Mouse (Mus musculus) heart, embryonic 16.5 days (tissue): Measurements from ENCODE around the gene Emilin1. TPM values are rescaled to one million over a fixed set of nuclear protein-coding genes. Genes with fewer than 3 reads are reported as not detected.

Experiments
- ATAC-seq: fragments of 200-750 bp; cut with Nextera tagmentation; replicated peaks from 2 replicates; pipeline ENCODE4 v1.8.0; 2017; ENCODE audit warnings: moderate number of reproducible peaks; ENCODE audit not compliant: insufficient read depth, low FRiP score; ENCODE audit errors: extremely low read depth
- H3K27ac ChIP-seq: fragments of 300-500 bp; sonication (generic); 2 replicates; pipeline ENCODE4 v1.5.1; 2014; ENCODE audit warnings: mild to moderate bottlenecking, low read length, control low read depth, moderate library complexity
- H3K27me3 ChIP-seq: fragments of 300-500 bp; sonication (generic); 2 replicates; pipeline ENCODE4 v1.6.1; 2014; ENCODE audit warnings: low read length, mixed read lengths; ENCODE audit not compliant: control insufficient read depth, insufficient read depth
- H3K36me3 ChIP-seq: fragments of 300-500 bp; sonication (generic); 2 replicates; pipeline ENCODE4 v1.6.1; 2014; ENCODE audit not compliant: control insufficient read depth, insufficient read depth
- H3K4me1 ChIP-seq: fragments of 300-500 bp; sonication (generic); 2 replicates; pipeline ENCODE4 v1.6.1; 2014; ENCODE audit warnings: low read length, mixed read lengths; ENCODE audit not compliant: control insufficient read depth, insufficient read depth
- H3K4me2 ChIP-seq: fragments of 300-500 bp; sonication (generic); 2 replicates; pipeline ENCODE4 v1.6.1; 2014; ENCODE audit warnings: low read depth, mild to moderate bottlenecking, control low read depth, low read length
- H3K4me3 ChIP-seq: fragments of 300-500 bp; sonication (generic); 2 replicates; pipeline ENCODE4 v1.5.1; 2014; ENCODE audit warnings: mild to moderate bottlenecking, control low read depth, low read length
- H3K9ac ChIP-seq: fragments of 300-500 bp; sonication (generic); 2 replicates; pipeline ENCODE4 v1.6.1; 2014; ENCODE audit warnings: low read length, control low read depth
- H3K9me3 ChIP-seq: fragments of 300-500 bp; sonication (generic); replicated peaks from 2 replicates; pipeline ENCODE4 v1.6.1; 2016; ENCODE audit warnings: low read length; ENCODE audit not compliant: control insufficient read depth
- WGBS: fragments of 180-500 bp; shearing (Covaris S2); extraction: QIAGEN DNeasy Blood & Tissue Kit; methylation state at CpG from one replicate; pipeline ENCODE4 v1.1.7; 2014; 5-methylcytosine and 5-hydroxymethylcytosine counted together
- polyA plus RNA-seq: library from polyadenylated mRNA; unstranded; fragments of >200 nt; fragmentation: Nextera tagmentation; extraction: Ambion mirVana; gene quantifications from 2 replicates; pipeline ENCODE4 v1.2.1, GENCODE M21; 2015

Emilin1 gene
- polyA plus RNA-seq, 1 experiment from 2014 or later, result 145 TPM

GRCm38 (mm10) chr5:30944956-30945781 lies 32.0 kb downstream of the Emilin1 start, which contains the start of gene Cgref1:
Cgref1 (minus strand) TSS chr5:30945591.
- no peak within 1 kb of the TSS for H3K27ac ChIP-seq
- peak; percentile 34; the same call in 1 of the 2 replicates for ATAC-seq
- no peaks in the 10 kb centered on the region for H3K27me3 ChIP-seq

GRCm38 (mm10) chr5:30948620-30949019 lies 35.4 kb downstream of the Emilin1 start:
- Histone ChIP-seq H3K27ac (no peak overlapping the region), H3K4me3 (no peak overlapping the region), H3K27me3 (no peaks in the 10 kb centered on the region), H3K4me2 (no peak overlapping the region), H3K36me3 (peaks cover 12% of the 10 kb centered on the region), H3K4me1 (peaks cover 12% of the 10 kb centered on the region), H3K9me3 (no peaks in the 10 kb centered on the region), H3K9ac (no peak overlapping the region)
- WGBS, result 75% methylated on average over 5 of the region's 5 CpGs
- ATAC-seq, result no peak

More at GRCm38 (mm10) chr5:30944956-30945781, 32.0 kb downstream of the Emilin1 start, which contains the start of gene Cgref1:
- Histone ChIP-seq H3K9me3 (no peaks in the 10 kb centered on the region), H3K4me2 (peak within 1 kb of the TSS; percentile 78), H3K4me1 (peaks cover 4% of the 10 kb centered on the region; the same call in 1 of the 2 replicates), H3K36me3 (no peaks in the 10 kb centered on the region), H3K4me3 (peak within 1 kb of the TSS; percentile 52), H3K9ac (peak within 1 kb of the TSS; percentile 64)
- WGBS, result 7% methylated on average over 44 of the region's 44 CpGs

DNA sequence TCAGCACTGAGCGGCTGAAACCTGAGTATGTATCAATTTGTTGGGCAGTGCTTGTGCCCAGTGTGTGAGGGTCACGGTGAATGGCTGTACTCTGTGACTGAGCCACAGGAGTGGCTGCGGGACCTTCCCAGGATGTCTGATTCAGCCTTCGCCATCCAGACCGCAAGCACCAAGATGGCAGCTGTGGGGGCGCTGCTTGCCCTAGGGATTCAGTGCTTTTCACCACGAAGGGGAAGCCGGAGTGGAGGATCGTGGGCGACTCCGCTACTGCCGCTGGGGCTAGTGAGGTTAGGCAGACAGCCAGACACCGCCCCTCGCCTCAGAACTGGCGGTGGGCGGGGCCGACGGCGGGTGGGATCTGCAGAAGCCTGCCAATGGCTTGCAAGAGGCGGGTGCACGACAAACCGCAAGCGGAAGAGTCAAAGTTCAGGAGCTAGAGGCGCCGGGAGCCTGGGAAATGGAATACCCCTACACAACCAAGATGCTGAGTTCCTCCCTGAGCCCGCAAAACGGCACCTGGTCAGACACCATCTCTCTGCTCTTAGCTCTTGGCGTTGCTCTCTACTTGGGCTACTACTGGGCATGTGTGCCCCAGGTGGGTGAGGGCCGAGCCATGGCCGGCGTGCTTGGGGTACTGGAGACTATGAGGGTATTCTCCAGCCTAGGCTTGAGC lies 36.6 kb downstream of the Emilin1 start:
- peak overlapping the region; percentile 80 for H3K4me3 ChIP-seq
- H3K36me3 ChIP-seq, result peaks cover 22% of the 10 kb centered on the region
- H3K27me3 ChIP-seq, result no peaks in the 10 kb centered on the region
- H3K4me2 ChIP-seq, result peak overlapping the region; percentile 95
- H3K9ac ChIP-seq, result peak overlapping the region; percentile 80
- ATAC-seq, result peak; percentile 88
- 0% methylated on average over 31 of the region's 31 CpGs for WGBS
- H3K9me3 ChIP-seq, result no peaks in the 10 kb centered on the region
- peaks cover 12% of the 10 kb centered on the region for H3K4me1 ChIP-seq
- peak overlapping the region; percentile 65 for H3K27ac ChIP-seq

GRCm38 (mm10) chr5:30950451-30950850 lies 37.2 kb downstream of the Emilin1 start:
- Histone ChIP-seq H3K4me1 (peaks cover 12% of the 10 kb centered on the region), H3K27me3 (no peaks in the 10 kb centered on the region), H3K4me3 (peak overlapping the region; percentile 80), H3K36me3 (peaks cover 29% of the 10 kb centered on the region), H3K4me2 (peak overlapping the region; percentile 95), H3K27ac (0 out of 2 replicates have a peak overlapping the region, but pooled peaks have one; percentile 53), H3K9ac (peak overlapping the region; percentile 80), H3K9me3 (no peaks in the 10 kb centered on the region)
- WGBS, result 61% methylated on average over 4 of the region's 4 CpGs
- ATAC-seq, result peak; percentile 5; the same call in 1 of the 2 replicates

DNA sequence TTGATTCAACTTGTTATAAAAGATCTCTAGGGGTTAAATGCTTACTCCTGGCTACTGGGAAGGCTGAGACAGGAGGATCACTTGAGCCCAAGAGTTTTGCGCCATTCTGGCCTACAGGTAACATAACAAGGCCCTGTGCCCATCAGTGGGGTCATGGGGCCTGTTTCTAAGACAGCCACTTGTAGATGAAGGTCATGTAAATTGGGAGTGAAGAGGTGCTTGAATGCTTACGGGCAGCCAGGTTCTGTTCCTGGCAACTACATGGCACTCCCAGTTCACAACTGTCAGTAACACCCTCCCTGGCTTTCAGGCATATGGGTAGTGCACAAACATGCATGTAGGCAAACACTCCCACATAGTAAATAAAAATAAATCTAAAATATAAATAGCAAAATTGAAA lies 37.7 kb downstream of the Emilin1 start:
- Histone ChIP-seq H3K9me3 (no peaks in the 10 kb centered on the region), H3K4me1 (peaks cover 12% of the 10 kb centered on the region), H3K9ac (no peak overlapping the region), H3K4me3 (no peak overlapping the region), H3K4me2 (no peak overlapping the region), H3K27me3 (no peaks in the 10 kb centered on the region), H3K36me3 (peaks cover 32% of the 10 kb centered on the region), H3K27ac (no peak overlapping the region)
- ATAC-seq, result no peak
- WGBS, result 70% methylated on average over 2 of the region's 2 CpGs

- Histone ChIP-seq H3K4me1 (peaks cover 12% of the 10 kb centered on the region), H3K36me3 (peaks cover 35% of the 10 kb centered on the region), H3K9ac (no peak overlapping the region), H3K27me3 (no peaks in the 10 kb centered on the region), H3K4me3 (no peak overlapping the region), H3K27ac (no peak overlapping the region), H3K9me3 (no peaks in the 10 kb centered on the region), H3K4me2 (no peak overlapping the region)
- no peak for ATAC-seq
- 83% methylated on average over 6 of the region's 6 CpGs for WGBS
Observed at GRCm38 (mm10) chr5:30951706-30952105, 38.5 kb downstream of the Emilin1 start.

DNA sequence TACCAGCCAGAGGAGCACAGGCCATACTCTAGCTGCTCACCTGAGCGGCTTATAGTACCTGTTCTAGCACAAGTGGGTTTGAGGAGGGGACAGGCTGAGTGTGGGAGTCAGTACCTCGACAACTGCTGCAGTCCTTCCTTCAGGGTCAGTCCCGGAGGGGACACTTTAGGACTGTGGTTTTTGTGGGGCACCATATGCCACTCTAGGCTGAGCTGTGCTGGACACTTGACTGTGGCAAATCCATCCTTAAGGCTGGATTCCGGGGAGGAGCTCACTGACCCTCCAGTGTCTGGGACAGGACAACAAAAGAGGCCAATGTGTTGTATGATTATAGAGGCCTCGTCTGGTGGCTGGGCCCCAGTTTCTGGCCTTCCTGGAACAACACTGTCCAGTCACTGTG lies 39.3 kb downstream of the Emilin1 start:
- H3K27me3 ChIP-seq, result no peaks in the 10 kb centered on the region
- H3K9ac ChIP-seq, result no peak overlapping the region
- H3K4me1 ChIP-seq, result peaks cover 12% of the 10 kb centered on the region
- no peak overlapping the region for H3K4me2 ChIP-seq
- no peak overlapping the region for H3K4me3 ChIP-seq
- H3K36me3 ChIP-seq, result peaks cover 36% of the 10 kb centered on the region
- H3K27ac ChIP-seq, result no peak overlapping the region
- no peaks in the 10 kb centered on the region for H3K9me3 ChIP-seq
- WGBS, result 83% methylated on average over 5 of the region's 5 CpGs
- no peak for ATAC-seq

GRCm38 (mm10) chr5:30954065-30954464 lies 40.9 kb downstream of the Emilin1 start:
- no peak overlapping the region for H3K9ac ChIP-seq
- H3K27me3 ChIP-seq, result no peaks in the 10 kb centered on the region
- 95% methylated on average over 6 of the region's 6 CpGs for WGBS
- H3K9me3 ChIP-seq, result no peaks in the 10 kb centered on the region
- H3K4me2 ChIP-seq, result no peak overlapping the region
- H3K4me1 ChIP-seq, result peaks cover 28% of the 10 kb centered on the region
- peaks cover 41% of the 10 kb centered on the region for H3K36me3 ChIP-seq
- ATAC-seq, result no peak
- no peak overlapping the region for H3K4me3 ChIP-seq
- no peak overlapping the region for H3K27ac ChIP-seq

DNA sequence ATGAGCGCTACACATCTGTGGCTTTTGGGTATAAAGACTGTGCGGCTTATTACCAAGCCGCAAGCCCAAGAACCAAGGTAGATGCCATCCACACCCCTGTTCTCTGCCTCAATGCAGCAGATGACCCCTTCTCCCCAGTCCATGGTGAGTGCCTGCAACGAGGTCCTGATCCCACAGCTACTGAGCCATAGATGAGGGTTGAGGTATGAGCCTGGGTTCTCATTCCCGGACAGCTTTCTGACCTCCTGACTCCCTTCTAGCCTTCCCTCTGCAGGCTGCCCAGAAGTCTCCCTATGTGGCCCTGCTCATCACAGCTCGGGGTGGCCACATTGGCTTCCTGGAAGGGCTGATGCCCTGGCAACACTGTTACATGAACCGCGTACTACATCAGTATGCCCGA lies 41.4 kb downstream of the Emilin1 start:
- no peaks in the 10 kb centered on the region for H3K27me3 ChIP-seq
- no peak for ATAC-seq
- no peak overlapping the region for H3K4me2 ChIP-seq
- WGBS, result 93% methylated on average over 9 of the region's 9 CpGs
- H3K4me1 ChIP-seq, result peaks cover 28% of the 10 kb centered on the region
- H3K9ac ChIP-seq, result no peak overlapping the region
- H3K27ac ChIP-seq, result no peak overlapping the region
- peaks cover 41% of the 10 kb centered on the region for H3K36me3 ChIP-seq
- H3K4me3 ChIP-seq, result no peak overlapping the region
- no peaks in the 10 kb centered on the region for H3K9me3 ChIP-seq
